Comparison of ENCODE assay signal across 8 mouse cellular contexts in genomic region chr13:83603373-83604265, GRCm38 (mm10).
A peak's percentile ranks its signal among the peaks of the same experiment; 100 is the strongest.
DNase-seq lines count a peak whose midpoint lies in the region; ATAC-seq and TF ChIP-seq lines count a peak whose summit lies in the region.

No protein-coding gene starts in this region.

- TF ChIP-seq CTCF in brain, embryonic 14.5 days (IDR thresholded peaks at IDR 0.05; ENCODE audit: borderline replicate concordance, extremely low read depth, insufficient read depth, insufficient read length), result no peak

- peak; percentile 66 for ATAC-seq in forebrain, embryonic 15.5 days (replicated peaks)
- ATAC-seq in midbrain, embryonic 16.5 days, result peak; percentile 66

- DNase-seq in left cerebral cortex, postnatal 4 days, result peak; percentile 3
- DNase-seq in left cerebral cortex, adult 9 months (ENCODE audit: low spot score in 2 of 2), result no peak
- DNase-seq in brain, embryonic 14.5 days (ENCODE audit: low read depth), result peak; percentile 84
- DNase-seq in kidney, postnatal 14 days, result peak; percentile 46
- no peak for DNase-seq in frontal cortex, postnatal 14 days (ENCODE audit: low spot score in 2 of 2)
- no peak for DNase-seq in layer of hippocampus, postnatal 25 days (ENCODE audit: extremely low spot score in 1 of 2, low spot score in 1 of 2)

- WGBS in forebrain, embryonic 15.5 days, result 28% methylated on average over 7 of the region's 7 CpGs
- 40% methylated on average over 7 of the region's 7 CpGs for WGBS in midbrain, embryonic 16.5 days

- TF ChIP-seq POLR2A in brain, embryonic 14.5 days (IDR thresholded peaks at IDR 0.05; ENCODE audit: borderline replicate concordance, extremely low read depth, insufficient read depth, insufficient read length, poor library complexity, severe bottlenecking), result no peak

- H3K4me1 ChIP-seq in forebrain, embryonic 15.5 days, result peaks cover 28% of the 10 kb centered on the region
- H3K4me1 ChIP-seq in midbrain, embryonic 16.5 days (ENCODE audit: control insufficient read depth, insufficient read depth, low read length), result peaks cover 12% of the 10 kb centered on the region

- H3K9ac ChIP-seq in forebrain, embryonic 15.5 days (replicated peaks), result no peak overlapping the region
- H3K9ac ChIP-seq in midbrain, embryonic 16.5 days (ENCODE audit: low read depth, low read length), result no peak overlapping the region

- no peaks in the 10 kb centered on the region for H3K27me3 ChIP-seq in forebrain, embryonic 15.5 days
- H3K27me3 ChIP-seq in midbrain, embryonic 16.5 days (ENCODE audit: control insufficient read depth, insufficient read depth, low read depth, low read length), result no peaks in the 10 kb centered on the region

- intact Hi-C loops in left cerebral cortex, postnatal 4 days (cut with DNase I), result no loop called here

- H3K36me3 ChIP-seq in forebrain, embryonic 15.5 days, result no peaks in the 10 kb centered on the region
- H3K36me3 ChIP-seq in midbrain, embryonic 16.5 days (ENCODE audit: control insufficient read depth, insufficient read depth, low read length), result no peaks in the 10 kb centered on the region

- no peaks in the 10 kb centered on the region for H3K9me3 ChIP-seq in forebrain, embryonic 15.5 days
- H3K9me3 ChIP-seq in midbrain, embryonic 16.5 days (replicated peaks; ENCODE audit: control insufficient read depth, low read length, poor library complexity, severe bottlenecking), result no peaks in the 10 kb centered on the region

- H3K4me3 ChIP-seq in forebrain, embryonic 15.5 days, result no peak overlapping the region
- no peak overlapping the region for H3K4me3 ChIP-seq in midbrain, embryonic 16.5 days (ENCODE audit: low read depth, low read length)

- H3K4me2 ChIP-seq in forebrain, embryonic 15.5 days (replicated peaks), result no peak overlapping the region
- H3K4me2 ChIP-seq in midbrain, embryonic 16.5 days (ENCODE audit: low read length), result no peak overlapping the region

- H3K27ac ChIP-seq in forebrain, embryonic 15.5 days (replicated peaks), result peak overlapping the region; percentile 65
- H3K27ac ChIP-seq in midbrain, embryonic 16.5 days (ENCODE audit: low read length), result no peak overlapping the region

Comparison
In these comparisons a context has a peak if more than half of its experiments do, and no peak if none do; other contexts are left out.
1. DNase-seq: peak in left cerebral cortex, postnatal 4 days (single experiment), brain, embryonic 14.5 days (single experiment) and kidney, postnatal 14 days (single experiment); none in left cerebral cortex, adult 9 months (0 of 2), frontal cortex, postnatal 14 days (0 of 2) and layer of hippocampus, postnatal 25 days (0 of 2).